Mouse (Mus musculus) hindbrain, embryonic 12.5 days (tissue): ENCODE results near the gene 1520401A03Rik. TPM values are rescaled to one million over a fixed set of nuclear protein-coding genes. Genes with fewer than 3 reads are reported as not detected.
A peak's percentile ranks its signal among the peaks of the same experiment; 100 is the strongest.

ENCODE experiments used
- ATAC-seq: fragments of 200-750 bp; cut with Nextera tagmentation; 2 replicates; pipeline ENCODE4 v1.8.0; 2017; ENCODE audit warnings: moderate TSS enrichment; ENCODE audit not compliant: low FRiP score
- H3K27ac ChIP-seq: fragments of 300-500 bp; sonication (generic); 2 replicates; pipeline ENCODE4 v1.5.1; 2016; ENCODE audit warnings: mild to moderate bottlenecking
- H3K27me3 ChIP-seq: fragments of 300-500 bp; sonication (generic); 2 replicates; pipeline ENCODE4 v1.6.1; 2016; ENCODE audit warnings: mild to moderate bottlenecking
- H3K36me3 ChIP-seq: fragments of 300-500 bp; sonication (generic); 2 replicates; pipeline ENCODE4 v1.6.1; 2016; ENCODE audit warnings: mild to moderate bottlenecking
- H3K4me1 ChIP-seq: fragments of 300-500 bp; sonication (generic); 2 replicates; pipeline ENCODE4 v1.6.1; 2016
- H3K4me2 ChIP-seq: fragments of 300-500 bp; sonication (generic); replicated peaks from 2 replicates; pipeline ENCODE4 v1.6.1; 2016; ENCODE audit warnings: mild to moderate bottlenecking
- H3K4me3 ChIP-seq: fragments of 300-500 bp; sonication (generic); 2 replicates; pipeline ENCODE4 v1.5.1; 2016; ENCODE audit warnings: mild to moderate bottlenecking
- H3K9ac ChIP-seq: fragments of 300-500 bp; sonication (generic); 2 replicates; pipeline ENCODE4 v1.6.1; 2016; ENCODE audit warnings: mild to moderate bottlenecking, moderate library complexity
- H3K9me3 ChIP-seq: fragments of 300-500 bp; sonication (generic); replicated peaks from 2 replicates; pipeline ENCODE4 v1.6.1; 2016; ENCODE audit warnings: mild to moderate bottlenecking
- WGBS: fragments of 180-500 bp; shearing (Covaris S2); methylation state at CpG from one replicate; pipeline ENCODE4 v1.1.7; 2016; 5-methylcytosine and 5-hydroxymethylcytosine counted together
- polyA plus RNA-seq: library from polyadenylated mRNA; unstranded; fragments of >200 nt; fragmentation: Nextera tagmentation; extraction: Ambion mirVana; gene quantifications from 2 replicates; pipeline ENCODE4 v1.2.1, GENCODE M21; 2016

The 1520401A03Rik gene
- polyA plus RNA-seq, 1 experiment from 2014 or later, result 0.21 TPM

DNA sequence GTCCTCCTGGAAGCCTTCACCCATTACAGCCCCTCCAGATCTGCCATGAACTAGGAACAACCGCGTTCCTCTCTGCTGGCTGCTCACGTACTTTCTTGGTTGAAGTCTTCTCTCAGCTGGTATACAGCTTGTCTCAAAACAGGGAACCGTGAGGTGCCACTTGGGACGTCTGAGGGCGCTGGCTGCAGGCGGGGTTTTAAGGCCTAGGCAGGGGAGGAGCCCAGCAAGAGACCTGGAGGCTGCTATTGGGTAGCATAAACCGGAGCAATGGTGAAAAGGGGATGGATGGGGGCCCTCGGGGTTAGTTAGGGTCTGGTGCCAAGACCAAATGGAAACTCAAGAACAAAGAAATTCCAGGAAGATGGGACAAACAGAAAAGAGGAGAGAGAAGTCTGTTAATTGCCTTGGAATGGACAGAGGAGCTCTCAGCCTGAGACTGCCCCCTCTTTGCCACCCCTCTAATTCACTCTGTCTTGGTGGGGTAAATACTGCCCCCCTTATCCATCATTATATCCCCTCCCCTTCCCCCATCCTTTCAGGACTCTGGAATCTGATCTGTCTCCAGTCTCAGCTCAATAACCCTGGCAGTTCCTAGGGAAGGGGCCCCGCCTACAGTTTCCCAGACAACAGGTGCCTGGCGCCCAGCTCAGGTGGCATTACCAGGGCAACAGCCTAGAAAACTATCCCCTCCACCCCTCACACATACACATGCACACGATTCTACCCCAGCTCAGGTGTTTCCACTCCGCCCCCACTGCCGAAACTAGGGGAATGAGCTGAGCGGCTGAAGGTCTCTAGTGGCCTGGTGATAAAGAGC is 38.5 kb downstream of the 1520401A03Rik start, which contains the start of gene Cldn9:
TSS of gene Cldn9 (minus strand) at position 171 of the 817 bp plus-strand sequence.
- Histone ChIP-seq H3K27ac (no peak within 1 kb of the TSS), H3K9me3 (no peaks in the 10 kb centered on the region), H3K36me3 (no peaks in the 10 kb centered on the region), H3K9ac (peak within 1 kb of the TSS; percentile 15; the same call in 1 of the 2 replicates), H3K27me3 (peaks cover 57% of the 10 kb centered on the region), H3K4me3 (peak within 1 kb of the TSS; percentile 16), H3K4me1 (peaks cover 22% of the 10 kb centered on the region), H3K4me2 (peak within 1 kb of the TSS; percentile 26; the same call in 1 of the 2 replicates)
- 11% methylated on average over 15 of the region's 15 CpGs for WGBS
- peak; percentile 51 for ATAC-seq

DNA sequence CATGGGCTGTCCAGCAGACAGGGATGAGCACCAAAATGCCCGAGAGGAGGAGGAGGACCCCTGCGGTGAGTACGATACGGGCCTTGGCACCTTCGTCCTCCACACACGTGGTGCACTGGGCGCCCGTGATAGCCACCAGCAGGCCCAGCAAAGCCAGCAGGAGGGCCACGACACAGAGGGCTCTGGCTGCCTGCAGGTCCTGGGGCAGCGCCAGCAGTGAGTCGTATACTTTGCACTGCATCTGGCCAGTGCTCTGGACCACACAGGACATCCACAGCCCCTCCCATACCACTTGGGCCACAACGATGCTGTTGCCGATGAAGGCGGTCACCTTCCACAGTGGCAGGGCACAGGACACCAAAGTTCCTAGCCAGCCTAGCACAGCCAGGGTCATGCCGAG is 39.4 kb downstream of the 1520401A03Rik start:
- H3K9me3 ChIP-seq, result no peaks in the 10 kb centered on the region
- peaks cover 65% of the 10 kb centered on the region for H3K27me3 ChIP-seq
- H3K36me3 ChIP-seq, result no peaks in the 10 kb centered on the region
- WGBS, result 27% methylated on average over 15 of the region's 15 CpGs
- peak overlapping the region; percentile 16 for H3K4me3 ChIP-seq
- H3K4me1 ChIP-seq, result peaks cover 22% of the 10 kb centered on the region
- H3K4me2 ChIP-seq, result peak overlapping the region; percentile 26; the same call in 1 of the 2 replicates
- no peak overlapping the region; the same call in 1 of the 2 replicates for H3K9ac ChIP-seq
- H3K27ac ChIP-seq, result no peak overlapping the region
- no peak; the same call in 1 of the 2 replicates for ATAC-seq

DNA sequence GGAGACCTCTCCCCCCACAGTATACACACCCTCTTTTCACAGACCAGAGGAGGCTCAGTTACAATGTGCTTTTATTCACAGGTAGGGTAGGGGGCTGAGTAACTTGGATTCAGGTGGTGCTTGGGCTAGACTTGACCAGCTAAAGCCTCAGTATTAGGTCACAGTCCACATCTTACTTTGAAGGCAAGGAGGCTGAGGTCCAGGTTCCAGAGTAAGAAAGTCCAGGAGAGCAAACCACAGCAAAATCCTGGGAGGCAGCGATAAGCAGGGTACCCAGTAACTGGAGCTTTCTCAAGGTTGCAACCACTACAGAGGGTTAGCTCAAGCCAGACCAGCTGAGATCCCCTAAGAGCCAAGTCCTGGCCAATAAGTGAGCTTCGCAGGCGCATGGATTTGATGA is 40.1 kb downstream of the 1520401A03Rik start:
- no peaks in the 10 kb centered on the region for H3K9me3 ChIP-seq
- no peak overlapping the region for H3K27ac ChIP-seq
- H3K9ac ChIP-seq, result no peak overlapping the region
- peaks cover 70% of the 10 kb centered on the region for H3K27me3 ChIP-seq
- no peak overlapping the region; the same call in 1 of the 2 replicates for H3K4me2 ChIP-seq
- no peak for ATAC-seq
- H3K4me1 ChIP-seq, result peaks cover 22% of the 10 kb centered on the region
- WGBS, result 61% methylated on average over 3 of the region's 3 CpGs
- peak overlapping the region; percentile 16 for H3K4me3 ChIP-seq
- H3K36me3 ChIP-seq, result no peaks in the 10 kb centered on the region

DNA sequence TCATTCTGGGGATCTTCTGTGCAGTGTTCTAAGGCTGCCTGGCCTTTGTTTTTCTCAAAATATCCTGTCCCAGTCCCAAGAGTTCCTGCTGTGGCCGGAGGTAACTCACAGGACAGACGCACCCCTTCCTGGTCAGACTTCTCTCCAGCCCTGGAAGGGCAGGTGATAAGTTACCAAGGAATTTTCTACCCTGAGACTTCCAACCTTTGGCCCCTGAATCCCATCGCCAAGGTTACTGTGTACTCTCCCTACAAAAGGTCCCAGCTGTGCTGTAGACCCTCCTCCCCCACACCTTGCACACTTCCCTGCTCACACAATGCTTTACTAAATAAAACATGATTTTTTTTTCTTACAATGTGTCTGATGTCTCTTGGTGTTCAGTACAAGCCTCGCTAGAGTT is 40.5 kb downstream of the 1520401A03Rik start:
- no peak overlapping the region for H3K27ac ChIP-seq
- WGBS, result 60% methylated on average over 4 of the region's 4 CpGs
- H3K4me3 ChIP-seq, result 0 out of 2 replicates have a peak overlapping the region, but pooled peaks have one; percentile 3
- H3K9ac ChIP-seq, result no peak overlapping the region
- peaks cover 71% of the 10 kb centered on the region for H3K27me3 ChIP-seq
- no peak for ATAC-seq
- peaks cover 22% of the 10 kb centered on the region for H3K4me1 ChIP-seq
- H3K4me2 ChIP-seq, result no peak overlapping the region; the same call in 1 of the 2 replicates
- no peaks in the 10 kb centered on the region for H3K36me3 ChIP-seq
- no peaks in the 10 kb centered on the region for H3K9me3 ChIP-seq

DNA sequence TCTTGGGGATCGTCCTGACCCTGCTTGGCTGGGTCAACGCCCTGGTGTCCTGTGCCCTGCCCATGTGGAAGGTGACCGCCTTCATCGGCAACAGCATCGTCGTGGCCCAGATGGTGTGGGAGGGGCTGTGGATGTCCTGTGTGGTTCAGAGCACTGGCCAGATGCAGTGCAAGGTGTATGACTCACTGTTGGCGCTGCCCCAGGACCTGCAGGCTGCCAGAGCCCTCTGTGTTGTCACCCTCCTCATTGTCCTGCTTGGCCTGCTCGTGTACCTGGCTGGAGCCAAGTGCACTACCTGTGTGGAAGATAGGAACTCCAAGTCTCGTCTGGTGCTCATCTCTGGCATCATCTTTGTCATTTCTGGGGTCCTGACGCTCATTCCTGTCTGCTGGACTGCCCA is 41.5 kb downstream of the 1520401A03Rik start:
- Histone ChIP-seq H3K9me3 (no peaks in the 10 kb centered on the region), H3K27me3 (peaks cover 80% of the 10 kb centered on the region), H3K9ac (no peak overlapping the region), H3K4me3 (peak overlapping the region; percentile 16; the same call in 1 of the 2 replicates), H3K27ac (no peak overlapping the region), H3K36me3 (no peaks in the 10 kb centered on the region), H3K4me2 (0 out of 2 replicates have a peak overlapping the region, but pooled peaks have one; percentile 19), H3K4me1 (peaks cover 31% of the 10 kb centered on the region)
- WGBS, result 78% methylated on average over 10 of the region's 10 CpGs
- no peak for ATAC-seq

DNA sequence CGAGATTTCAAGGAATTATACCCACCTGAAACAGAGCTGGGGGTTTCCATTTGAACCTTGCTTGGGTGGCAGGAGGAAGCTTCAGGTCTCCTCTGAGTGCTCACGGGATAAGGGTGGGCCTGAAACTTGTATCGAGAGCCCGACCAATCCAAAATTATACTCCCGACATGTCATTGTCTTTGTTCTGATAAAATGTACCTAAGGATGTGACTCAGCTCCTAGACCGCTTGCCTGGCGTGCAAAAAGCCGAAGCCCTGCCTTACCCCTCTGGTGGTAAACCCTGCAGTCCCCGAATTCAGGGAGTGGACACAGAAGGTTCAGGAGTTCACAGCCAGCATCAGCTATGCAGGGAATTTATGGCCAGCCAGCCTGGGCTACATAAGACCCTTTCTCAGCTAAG is 42.2 kb downstream of the 1520401A03Rik start:
- Histone ChIP-seq H3K4me3 (peak overlapping the region; percentile 16; the same call in 1 of the 2 replicates), H3K9ac (no peak overlapping the region), H3K36me3 (no peaks in the 10 kb centered on the region), H3K4me2 (peak overlapping the region; percentile 19; the same call in 1 of the 2 replicates), H3K9me3 (no peaks in the 10 kb centered on the region), H3K27me3 (peaks cover 88% of the 10 kb centered on the region), H3K27ac (no peak overlapping the region), H3K4me1 (peaks cover 38% of the 10 kb centered on the region)
- no peak for ATAC-seq
- whole genome bisulfite sequencing, result 80% methylated on average over 9 of the region's 9 CpGs

DNA sequence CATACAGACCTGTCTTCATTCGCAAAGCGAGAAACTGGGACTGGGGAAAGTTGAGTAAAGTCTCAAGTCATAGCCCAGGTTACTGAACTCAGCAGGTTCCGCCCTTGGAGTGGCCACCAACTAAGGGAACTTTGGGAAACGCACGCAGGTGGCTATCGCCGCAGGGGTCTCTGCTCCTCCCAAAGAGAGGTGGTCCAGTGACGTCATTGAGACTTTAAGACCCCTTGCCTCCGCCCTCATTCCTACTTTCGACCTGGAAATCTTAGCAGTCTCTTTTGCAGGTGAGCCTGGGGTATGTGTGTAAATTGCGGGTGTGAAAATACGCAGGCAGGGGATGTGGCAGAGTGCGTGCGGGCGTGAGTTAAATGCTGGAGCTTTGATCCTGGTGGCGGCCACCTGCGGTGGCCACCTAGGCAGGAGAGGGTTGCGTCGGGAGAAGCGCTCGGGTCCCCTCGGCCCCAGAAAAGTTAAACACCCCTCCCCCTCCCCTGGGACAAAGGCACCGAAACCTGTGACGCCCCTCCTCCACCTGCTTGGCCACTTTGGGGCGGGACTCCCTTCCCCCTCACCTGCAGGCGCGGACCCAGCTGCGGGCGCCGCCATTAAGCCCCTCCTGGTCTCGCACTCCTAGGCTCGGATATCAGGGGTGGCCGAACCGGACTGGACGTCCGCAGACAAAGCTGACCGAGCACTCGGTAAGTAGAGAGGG is 43.3 kb downstream of the 1520401A03Rik start, which contains the start of gene Cldn6:
TSS of gene Cldn6 (plus strand) at position 123 of the 709 bp plus-strand sequence.
- no peak within 1 kb of the TSS for H3K9ac ChIP-seq
- no peak for ATAC-seq
- 1% methylated on average over 37 of the region's 38 CpGs for WGBS
- H3K9me3 ChIP-seq, result no peaks in the 10 kb centered on the region
- peak within 1 kb of the TSS; percentile 16 for H3K4me3 ChIP-seq
- H3K4me1 ChIP-seq, result peaks cover 40% of the 10 kb centered on the region
- H3K4me2 ChIP-seq, result peak within 1 kb of the TSS; percentile 19
- H3K36me3 ChIP-seq, result no peaks in the 10 kb centered on the region
- H3K27me3 ChIP-seq, result peaks cover 94% of the 10 kb centered on the region
- no peak within 1 kb of the TSS for H3K27ac ChIP-seq

DNA sequence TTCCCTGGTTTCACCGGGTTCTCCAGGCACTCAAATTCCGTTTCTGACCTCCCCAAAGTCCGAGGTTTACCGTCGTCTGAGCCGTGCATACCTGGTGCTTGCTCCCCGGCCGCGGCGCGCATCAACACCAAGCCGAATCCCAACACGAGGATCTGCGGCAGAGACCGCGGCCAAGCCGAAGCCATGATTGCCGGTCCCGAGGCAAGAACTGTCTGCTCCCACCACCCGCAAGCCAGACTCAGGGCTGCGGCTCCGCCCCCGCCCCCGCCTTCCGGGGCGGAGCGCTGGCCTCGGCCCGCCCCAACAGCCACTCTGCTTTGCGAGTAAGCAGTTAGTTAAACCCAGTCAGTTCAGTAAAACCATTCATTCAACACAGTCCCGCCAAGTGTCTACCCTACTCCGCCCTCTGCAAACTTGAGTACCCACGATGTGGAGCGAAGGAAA is 45.3 kb downstream of the 1520401A03Rik start, which contains the start of gene Tnfrsf12a:
TSS of gene Tnfrsf12a (minus strand) at position 233 of the 444 bp plus-strand sequence.
- no peak; the same call in 1 of the 2 replicates for ATAC-seq
- no peaks in the 10 kb centered on the region for H3K9me3 ChIP-seq
- H3K27me3 ChIP-seq, result peaks cover 73% of the 10 kb centered on the region
- peaks cover 36% of the 10 kb centered on the region for H3K4me1 ChIP-seq
- under 1% methylated on average over 34 of the region's 34 CpGs for WGBS
- H3K27ac ChIP-seq, result no peak within 1 kb of the TSS
- H3K4me2 ChIP-seq, result peak within 1 kb of the TSS; percentile 91
- H3K4me3 ChIP-seq, result peak within 1 kb of the TSS; percentile 35
- H3K36me3 ChIP-seq, result no peaks in the 10 kb centered on the region
- H3K9ac ChIP-seq, result peak within 1 kb of the TSS; percentile 54

DNA sequence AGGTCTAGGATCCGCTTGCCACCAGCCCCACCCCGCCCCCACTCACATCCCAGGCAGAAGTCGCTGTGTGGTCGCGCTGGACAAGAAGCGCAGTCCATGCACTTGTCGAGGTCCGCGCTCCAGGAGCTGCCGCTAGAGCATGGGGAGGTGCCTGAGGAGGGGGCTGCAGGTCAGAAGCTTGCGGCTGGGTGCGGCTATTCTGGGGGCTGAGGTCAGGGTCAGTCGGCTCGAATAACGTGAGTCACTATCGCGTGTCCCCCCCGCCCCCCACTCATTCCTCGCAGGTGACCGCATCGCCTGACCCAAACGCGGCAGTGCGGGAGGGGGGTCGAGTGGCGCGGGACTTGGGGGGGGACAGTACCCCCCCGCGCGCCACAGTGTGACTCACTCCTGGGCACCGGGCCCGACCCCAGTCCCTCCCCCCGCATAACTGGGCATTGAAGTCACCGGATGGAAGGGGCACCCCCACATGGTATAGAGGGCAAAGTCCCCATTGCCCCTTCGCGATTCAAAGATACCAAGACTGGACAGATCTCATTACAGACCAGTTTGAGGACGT is 46.0 kb downstream of the 1520401A03Rik start:
- Histone ChIP-seq H3K27ac (no peak overlapping the region), H3K9me3 (no peaks in the 10 kb centered on the region), H3K27me3 (peaks cover 66% of the 10 kb centered on the region), H3K4me3 (peak overlapping the region; percentile 35), H3K4me2 (peak overlapping the region; percentile 91), H3K4me1 (peaks cover 36% of the 10 kb centered on the region), H3K36me3 (no peaks in the 10 kb centered on the region), H3K9ac (peak overlapping the region; percentile 54)
- ATAC-seq, result no peak
- WGBS, result under 1% methylated on average over 36 of the region's 37 CpGs

DNA sequence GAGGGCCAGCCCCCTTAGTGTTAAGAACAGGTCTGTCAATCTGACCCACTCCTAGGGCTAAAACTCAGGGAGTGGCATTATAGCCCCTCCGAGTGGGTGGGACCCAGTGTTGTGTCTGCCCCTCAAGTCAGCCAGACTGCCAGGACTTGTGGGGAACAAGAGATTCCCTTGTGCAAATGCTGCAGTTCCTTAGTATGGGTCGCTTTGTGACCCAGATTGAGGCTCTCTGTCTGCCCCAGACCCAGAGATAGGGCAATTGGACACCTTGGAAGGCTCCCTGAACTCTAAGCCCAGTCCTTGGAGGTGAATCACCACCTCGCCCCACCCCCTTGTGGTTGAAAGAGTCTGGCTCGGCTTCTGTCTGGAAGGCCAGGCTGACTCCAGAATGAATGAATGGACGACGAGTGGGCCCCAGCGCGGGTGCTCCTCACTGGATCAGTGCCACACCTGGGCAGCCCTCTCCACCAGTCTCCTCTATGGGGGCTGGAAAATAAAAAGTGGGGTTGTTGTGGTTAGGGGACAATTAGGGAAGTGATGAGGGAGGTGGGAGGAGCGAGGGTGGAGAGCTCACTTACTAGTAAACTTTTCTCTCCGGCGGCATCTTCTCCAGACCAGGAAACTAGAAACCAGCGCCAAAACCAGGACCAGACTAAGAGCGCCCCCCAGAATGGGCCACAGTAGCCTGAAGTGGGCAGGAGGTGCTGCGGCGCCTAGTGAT is 46.9 kb downstream of the 1520401A03Rik start:
- peaks cover 58% of the 10 kb centered on the region for H3K27me3 ChIP-seq
- 11% methylated on average over 15 of the region's 15 CpGs for WGBS
- peak overlapping the region; percentile 35 for H3K4me3 ChIP-seq
- peak overlapping the region; percentile 91 for H3K4me2 ChIP-seq
- no peak for ATAC-seq
- no peak overlapping the region for H3K27ac ChIP-seq
- peaks cover under 1% of the 10 kb centered on the region; the same call in 1 of the 2 replicates for H3K36me3 ChIP-seq
- H3K4me1 ChIP-seq, result peaks cover 36% of the 10 kb centered on the region
- H3K9ac ChIP-seq, result peak overlapping the region; percentile 54
- no peaks in the 10 kb centered on the region for H3K9me3 ChIP-seq

DNA sequence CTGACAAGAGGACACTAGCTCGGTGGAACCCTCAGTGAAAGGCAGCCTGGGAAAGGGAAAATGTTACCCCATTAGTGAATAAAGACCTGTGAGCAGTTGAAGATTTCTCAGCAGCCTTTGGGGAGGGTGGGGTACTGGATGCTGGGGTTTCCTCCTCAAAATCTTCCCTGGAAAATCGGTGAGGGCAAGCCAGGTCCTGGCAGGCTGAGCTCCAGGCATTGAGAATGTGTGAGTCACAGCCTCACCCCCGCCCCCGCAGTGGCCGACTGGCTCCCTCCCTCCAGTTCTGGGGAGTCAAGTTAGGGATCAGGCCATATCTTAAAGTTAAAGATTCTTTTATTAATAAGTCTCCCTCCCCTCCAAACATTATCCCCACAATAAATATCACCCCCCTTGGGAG is 47.5 kb downstream of the 1520401A03Rik start:
- peaks cover 52% of the 10 kb centered on the region for H3K27me3 ChIP-seq
- 42% methylated on average over 5 of the region's 5 CpGs for WGBS
- no peak overlapping the region for H3K4me2 ChIP-seq
- H3K4me3 ChIP-seq, result no peak overlapping the region
- H3K27ac ChIP-seq, result no peak overlapping the region
- no peak overlapping the region for H3K9ac ChIP-seq
- no peak for ATAC-seq
- H3K9me3 ChIP-seq, result no peaks in the 10 kb centered on the region
- peaks cover 36% of the 10 kb centered on the region for H3K4me1 ChIP-seq
- H3K36me3 ChIP-seq, result peaks cover 6% of the 10 kb centered on the region
